Mouse (Mus musculus) liver, postnatal 0 days (tissue): ENCODE measurements around the gene Defb23.

Experiments used
- CTCF ChIP-seq: sonication (generic); IDR thresholded peaks from 2 replicates; pipeline ENCODE4 v1.5.1; 2016; ENCODE audit warnings: antibody characterized with exemption, low read depth
- EP300 ChIP-seq: IDR thresholded peaks from 2 replicates; pipeline ENCODE4 v1.6.1; 2016; ENCODE audit warnings: antibody characterized with exemption, low read depth, mild to moderate bottlenecking

- no peak for TF ChIP-seq CTCF
- TF ChIP-seq EP300: no peak
These were observed 35.9 kb upstream of the Defb23 start for GRCm38 (mm10) chr2:152500204-152500862.
